Mouse (Mus musculus) G1E (cell line): ENCODE data around the gene Hs6st1.

ENCODE experiments used
- CTCF ChIP-seq: IDR thresholded peaks from 2 replicates; pipeline ENCODE4 v1.5.1; 2012; ENCODE audit warnings: low read depth, low read length, inconsistent platforms, mixed read lengths
- GATA1 ChIP-seq: IDR thresholded peaks from 2 replicates; pipeline ENCODE4 v1.6.1; 2012; ENCODE audit warnings: borderline replicate concordance, low read length, inconsistent platforms, mixed read lengths
- GATA2 ChIP-seq: IDR thresholded peaks from 2 replicates; pipeline ENCODE4 v1.6.1; 2012; ENCODE audit warnings: low read depth, low read length, inconsistent platforms, borderline replicate concordance
- POLR2AphosphoS5 ChIP-seq: IDR thresholded peaks from 2 replicates; pipeline ENCODE4 v1.6.1; 2012; ENCODE audit warnings: low read depth, low read length, inconsistent platforms; ENCODE audit not compliant: insufficient replicate concordance
- TAL1 ChIP-seq: conservative IDR thresholded peaks from 2 replicates; pipeline ENCODE4 v1.6.1; 2012; ENCODE audit warnings: low read depth, low read length, inconsistent platforms, mixed read lengths

- TF ChIP-seq CTCF (no peak), TAL1 (no peak), GATA1 (no peak), POLR2AphosphoS5 (no peak), GATA2 (no peak)
These were observed 5.2 kb upstream of the Hs6st1 start for GRCm38 (mm10) chr1:36062826-36063640.
